Mouse (Mus musculus) limb, embryonic 13.5 days (tissue): ENCODE data around the gene Sox13. TPM values are rescaled to one million over a fixed set of nuclear protein-coding genes. Genes with fewer than 3 reads are reported as not detected.

Experiments used
- ATAC-seq: fragments of 200-750 bp; cut with Nextera tagmentation; 2 replicates; pipeline ENCODE4 v1.8.0; 2017; ENCODE audit warnings: low read depth, moderate number of reproducible peaks, moderate TSS enrichment; ENCODE audit not compliant: low FRiP score
- H3K27ac ChIP-seq: fragments of 300-500 bp; sonication (generic); 2 replicates; pipeline ENCODE4 v1.5.1; 2015; ENCODE audit warnings: inconsistent platforms, mild to moderate bottlenecking, moderate library complexity
- H3K27me3 ChIP-seq: fragments of 300-500 bp; sonication (generic); 2 replicates; pipeline ENCODE4 v1.6.1; 2015; ENCODE audit warnings: mild to moderate bottlenecking, inconsistent platforms
- H3K36me3 ChIP-seq: fragments of 300-500 bp; sonication (generic); 2 replicates; pipeline ENCODE4 v1.6.1; 2015; ENCODE audit warnings: inconsistent platforms, mild to moderate bottlenecking, moderate library complexity
- H3K4me1 ChIP-seq: fragments of 300-500 bp; sonication (generic); 2 replicates; pipeline ENCODE4 v1.6.1; 2015; ENCODE audit warnings: inconsistent platforms
- H3K4me2 ChIP-seq: fragments of 300-500 bp; sonication (generic); replicated peaks from 2 replicates; pipeline ENCODE4 v1.6.1; 2015; ENCODE audit warnings: inconsistent platforms, mild to moderate bottlenecking, moderate library complexity
- H3K4me3 ChIP-seq: fragments of 300-500 bp; sonication (generic); 2 replicates; pipeline ENCODE4 v1.5.1; 2015; ENCODE audit warnings: moderate library complexity, mild to moderate bottlenecking, inconsistent platforms
- H3K9ac ChIP-seq: fragments of 300-500 bp; sonication (generic); 2 replicates; pipeline ENCODE4 v1.6.1; 2015; ENCODE audit warnings: mild to moderate bottlenecking, inconsistent platforms
- H3K9me3 ChIP-seq: fragments of 300-500 bp; sonication (generic); 2 replicates; pipeline ENCODE4 v1.6.1; 2016; ENCODE audit warnings: inconsistent platforms
- WGBS: fragments of 180-500 bp; shearing (Covaris S2); methylation state at CpG from one replicate; pipeline ENCODE4 v1.1.7; 2015; 5-methylcytosine and 5-hydroxymethylcytosine counted together
- polyA plus RNA-seq: library from polyadenylated mRNA; unstranded; fragments of >200 nt; fragmentation: Nextera tagmentation; extraction: Ambion mirVana; gene quantifications from 2 replicates; pipeline ENCODE4 v1.2.1, GENCODE M21; 2015

Sox13 gene
- polyA plus RNA-seq, 1 experiment from 2014 or later, result 3.9 TPM

DNA sequence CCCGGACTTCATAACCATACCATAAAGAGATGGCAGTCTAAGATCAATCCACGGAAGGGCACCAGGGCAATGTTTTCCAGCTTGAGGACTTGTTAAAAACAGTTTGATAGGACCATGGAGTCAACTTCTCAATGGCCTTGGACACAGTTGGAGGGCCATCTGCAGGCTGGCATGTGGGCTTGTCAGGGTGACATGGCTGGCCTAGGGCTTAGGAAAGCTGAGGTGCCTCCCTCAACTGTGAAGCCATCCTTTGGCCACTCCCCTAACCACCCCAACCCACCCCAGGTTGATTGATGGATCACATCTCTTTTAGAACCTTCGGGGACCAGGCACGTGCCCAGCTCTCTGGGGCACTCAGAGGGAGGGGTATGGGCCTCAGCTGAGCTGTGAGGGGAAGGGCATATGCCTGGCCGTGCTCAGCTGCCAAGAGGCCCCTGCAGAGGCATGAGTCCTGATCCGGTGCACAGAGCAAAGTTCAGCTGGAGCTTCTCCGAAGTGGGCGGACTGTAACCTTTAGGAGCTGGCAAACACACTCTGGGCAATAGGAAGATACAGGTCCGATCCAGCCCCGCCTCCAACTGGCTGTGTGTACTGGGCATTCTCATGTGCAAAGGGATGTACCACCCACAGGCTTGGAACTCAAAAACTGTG, 48.4 kb downstream of the Sox13 start:
- no peak overlapping the region for H3K4me2 ChIP-seq
- H3K9me3 ChIP-seq, result no peaks in the 10 kb centered on the region
- no peak overlapping the region for H3K9ac ChIP-seq
- H3K4me1 ChIP-seq, result no peaks in the 10 kb centered on the region
- H3K27ac ChIP-seq, result no peak overlapping the region
- WGBS, result 65% methylated on average over 10 of the region's 10 CpGs
- ATAC-seq, result no peak
- no peaks in the 10 kb centered on the region for H3K36me3 ChIP-seq
- no peaks in the 10 kb centered on the region for H3K27me3 ChIP-seq
- H3K4me3 ChIP-seq, result no peak overlapping the region

DNA sequence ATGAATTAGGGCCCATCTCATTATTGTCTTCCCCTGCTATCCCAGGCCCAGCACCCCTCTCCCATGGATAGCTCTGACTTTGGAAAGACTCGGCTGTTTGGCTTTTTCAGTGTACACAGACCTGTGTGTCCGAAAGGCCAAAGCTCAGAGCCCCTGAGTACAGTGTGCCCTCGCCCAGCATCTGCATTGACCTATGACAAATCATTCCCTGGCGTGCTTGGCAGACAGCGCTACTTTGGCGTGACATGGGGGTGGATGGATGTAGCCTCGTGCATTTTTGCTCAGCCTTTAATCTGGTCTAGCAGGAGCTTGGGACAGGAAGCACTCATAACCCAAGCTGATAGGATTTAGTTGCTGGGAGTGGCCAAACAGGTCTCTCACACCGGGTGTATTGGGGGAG, 52.1 kb downstream of the Sox13 start:
- Histone ChIP-seq H3K36me3 (no peaks in the 10 kb centered on the region), H3K9ac (no peak overlapping the region), H3K4me2 (no peak overlapping the region), H3K27me3 (peaks cover 6% of the 10 kb centered on the region), H3K4me3 (no peak overlapping the region), H3K27ac (no peak overlapping the region), H3K9me3 (no peaks in the 10 kb centered on the region), H3K4me1 (peaks cover 11% of the 10 kb centered on the region)
- no peak for ATAC-seq
- WGBS, result 68% methylated on average over 8 of the region's 8 CpGs

DNA sequence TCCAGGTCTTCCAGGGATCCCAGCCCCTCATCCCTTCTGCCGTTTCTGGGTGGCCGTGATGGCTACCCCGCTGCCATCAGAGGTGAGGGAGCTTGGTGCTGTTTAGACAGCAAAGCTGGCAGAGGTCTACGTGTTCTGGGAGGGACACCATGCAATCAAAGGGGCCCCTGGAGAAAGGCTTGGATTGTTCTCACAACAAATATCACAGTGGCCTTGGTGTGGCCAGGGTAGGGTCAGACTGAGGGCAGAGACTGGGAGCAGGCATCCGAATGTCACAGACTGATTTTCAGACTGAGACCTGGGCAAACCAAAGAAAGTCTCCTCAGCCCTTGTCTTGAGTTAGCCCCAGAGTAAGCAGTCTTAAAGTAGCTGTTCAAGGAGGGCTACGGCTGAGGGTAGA, 52.7 kb downstream of the Sox13 start:
- Histone ChIP-seq H3K9ac (no peak overlapping the region), H3K4me3 (no peak overlapping the region), H3K4me1 (peaks cover 11% of the 10 kb centered on the region), H3K27me3 (peaks cover 11% of the 10 kb centered on the region), H3K9me3 (no peaks in the 10 kb centered on the region), H3K4me2 (no peak overlapping the region), H3K36me3 (no peaks in the 10 kb centered on the region), H3K27ac (no peak overlapping the region)
- 76% methylated on average over 6 of the region's 6 CpGs for WGBS
- ATAC-seq, result no peak

DNA sequence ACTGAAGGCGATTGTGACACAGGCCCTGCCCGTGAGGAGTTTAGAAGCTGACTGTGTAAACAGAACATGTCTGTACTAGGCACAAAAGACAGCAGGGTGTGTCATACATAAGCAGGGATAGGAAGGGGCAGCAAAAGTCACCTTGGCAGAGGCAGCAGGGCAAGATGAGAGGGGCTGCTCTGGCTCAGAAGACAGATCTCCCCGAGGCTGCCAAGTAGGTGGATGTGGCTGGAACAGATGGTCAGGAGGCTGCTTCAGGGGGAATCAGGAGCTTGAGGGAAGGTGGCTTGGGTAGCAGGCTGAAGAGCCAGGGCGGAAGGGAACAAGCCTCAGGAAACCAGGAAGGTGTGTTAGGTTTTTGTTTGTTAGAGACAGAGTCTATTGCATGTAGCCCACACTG, 53.8 kb downstream of the Sox13 start:
- no peaks in the 10 kb centered on the region for H3K9me3 ChIP-seq
- H3K4me2 ChIP-seq, result no peak overlapping the region
- peaks cover 11% of the 10 kb centered on the region for H3K4me1 ChIP-seq
- no peak for ATAC-seq
- peaks cover 22% of the 10 kb centered on the region for H3K27me3 ChIP-seq
- no peak overlapping the region for H3K4me3 ChIP-seq
- no peaks in the 10 kb centered on the region for H3K36me3 ChIP-seq
- no peak overlapping the region for H3K27ac ChIP-seq
- H3K9ac ChIP-seq, result no peak overlapping the region
- 67% methylated on average over 4 of the region's 4 CpGs for WGBS

DNA sequence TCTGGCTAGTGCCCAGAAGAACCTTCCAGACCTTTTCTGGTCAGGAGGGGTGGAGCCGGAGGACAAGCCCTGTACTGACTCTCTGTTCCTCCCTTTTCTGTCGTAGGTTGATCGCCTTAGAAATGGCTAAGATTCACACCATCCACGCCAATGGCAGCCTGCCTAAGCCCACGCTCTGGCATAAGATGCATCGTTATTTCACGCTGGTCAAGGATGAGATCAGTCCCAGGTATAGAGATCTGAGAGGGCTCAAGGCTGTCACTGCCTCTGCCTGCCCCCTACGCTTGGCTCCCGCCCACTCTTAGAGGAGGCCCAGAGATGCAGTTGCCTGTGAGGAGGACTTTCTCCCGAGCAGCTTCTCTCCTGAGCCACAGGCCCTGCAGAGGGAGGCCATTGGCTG, 55.5 kb downstream of the Sox13 start:
- Histone ChIP-seq H3K36me3 (no peaks in the 10 kb centered on the region), H3K9ac (no peak overlapping the region), H3K27ac (no peak overlapping the region), H3K9me3 (no peaks in the 10 kb centered on the region), H3K4me2 (no peak overlapping the region), H3K4me1 (peaks cover 21% of the 10 kb centered on the region), H3K27me3 (peaks cover 38% of the 10 kb centered on the region), H3K4me3 (no peak overlapping the region)
- no peak for ATAC-seq
- 56% methylated on average over 10 of the region's 10 CpGs for WGBS

DNA sequence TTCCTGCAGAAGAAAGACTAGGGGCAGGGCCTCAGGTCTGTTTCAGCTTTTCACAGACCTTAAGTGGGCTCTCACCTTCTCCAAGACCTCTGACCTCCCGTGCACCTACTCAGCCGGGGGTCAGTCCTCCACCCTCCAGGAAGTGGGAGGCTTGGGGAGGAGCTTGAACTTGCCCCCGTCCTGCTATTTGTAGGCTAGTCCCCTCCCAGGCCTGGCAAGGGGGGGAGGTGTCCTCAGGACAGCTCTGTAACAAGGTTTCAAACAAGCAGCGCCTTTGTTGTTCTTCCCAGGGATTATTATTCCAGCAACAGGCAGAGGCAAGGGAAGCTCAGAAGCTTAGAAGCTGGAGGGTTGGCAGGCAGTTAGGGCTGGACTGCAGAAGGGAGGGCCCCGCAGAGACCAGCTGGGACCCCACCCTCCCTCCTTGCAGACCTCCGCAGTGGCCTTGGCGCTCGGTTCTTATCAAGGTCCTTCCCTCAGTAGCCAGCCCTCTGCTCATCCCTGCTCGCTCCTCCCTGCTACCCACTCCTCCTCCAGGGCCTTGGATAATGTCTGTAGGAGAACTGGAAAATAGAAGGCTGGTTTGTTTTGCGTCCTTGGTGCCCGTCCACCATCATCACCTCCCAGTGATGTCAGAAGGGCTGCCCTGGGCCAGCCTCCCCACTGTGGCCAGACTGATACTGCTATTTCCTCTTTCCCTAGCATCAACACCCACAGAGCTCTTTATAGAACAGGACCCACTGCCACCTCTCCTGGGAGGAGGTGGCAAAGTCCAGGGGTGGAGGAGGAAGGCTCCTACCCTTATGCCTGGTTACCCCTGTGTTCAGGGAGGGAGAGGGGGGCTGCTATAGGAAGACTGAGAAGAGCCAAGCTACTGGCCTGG, 56.3 kb downstream of the Sox13 start:
- H3K27me3 ChIP-seq, result peaks cover 38% of the 10 kb centered on the region
- H3K27ac ChIP-seq, result no peak overlapping the region
- peaks cover 26% of the 10 kb centered on the region for H3K4me1 ChIP-seq
- WGBS, result 10% methylated on average over 11 of the region's 11 CpGs
- H3K4me2 ChIP-seq, result no peak overlapping the region; the same call in 1 of the 2 replicates
- H3K4me3 ChIP-seq, result no peak overlapping the region
- no peaks in the 10 kb centered on the region for H3K9me3 ChIP-seq
- H3K36me3 ChIP-seq, result no peaks in the 10 kb centered on the region
- H3K9ac ChIP-seq, result 0 out of 2 replicates have a peak overlapping the region, but pooled peaks have one; percentile 8
- no peak for ATAC-seq

DNA sequence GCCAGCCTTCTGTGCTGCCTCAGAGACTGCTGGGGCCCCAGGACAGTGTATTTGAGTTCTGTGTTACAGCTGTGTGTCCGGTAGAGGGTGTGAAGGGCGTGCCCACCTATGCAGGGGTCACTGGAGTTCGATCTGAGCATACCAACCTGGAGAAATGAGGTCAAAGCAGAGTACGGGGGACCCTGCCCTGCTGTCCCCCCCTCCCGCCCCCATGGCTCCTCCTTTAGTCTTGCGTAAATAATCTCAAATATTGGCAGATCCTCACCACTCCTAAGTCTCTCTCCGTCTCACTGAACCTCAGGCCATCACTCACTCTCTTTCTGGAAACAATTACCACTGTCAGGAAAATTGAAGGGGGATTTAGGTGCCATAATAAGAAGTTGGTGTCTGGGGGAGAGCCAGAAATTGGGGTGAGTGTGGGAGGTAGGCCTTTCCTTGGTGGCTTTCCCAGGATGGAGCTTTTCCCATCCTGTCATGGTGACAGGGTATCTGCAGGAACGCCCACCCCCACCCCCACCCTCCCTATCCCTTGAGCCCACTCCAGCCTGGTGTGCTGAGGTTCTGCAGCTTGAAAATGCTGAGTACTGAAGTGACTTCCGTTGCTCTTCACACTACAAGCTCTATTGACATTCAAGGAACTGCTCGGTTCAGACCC, 57.1 kb downstream of the Sox13 start:
- H3K4me3 ChIP-seq, result no peak overlapping the region
- no peaks in the 10 kb centered on the region for H3K9me3 ChIP-seq
- H3K27ac ChIP-seq, result no peak overlapping the region
- H3K36me3 ChIP-seq, result no peaks in the 10 kb centered on the region
- peaks cover 26% of the 10 kb centered on the region for H3K4me1 ChIP-seq
- no peak overlapping the region for H3K9ac ChIP-seq
- no peak for ATAC-seq
- peaks cover 43% of the 10 kb centered on the region for H3K27me3 ChIP-seq
- WGBS, result 32% methylated on average over 10 of the region's 10 CpGs
- no peak overlapping the region; the same call in 1 of the 2 replicates for H3K4me2 ChIP-seq

DNA sequence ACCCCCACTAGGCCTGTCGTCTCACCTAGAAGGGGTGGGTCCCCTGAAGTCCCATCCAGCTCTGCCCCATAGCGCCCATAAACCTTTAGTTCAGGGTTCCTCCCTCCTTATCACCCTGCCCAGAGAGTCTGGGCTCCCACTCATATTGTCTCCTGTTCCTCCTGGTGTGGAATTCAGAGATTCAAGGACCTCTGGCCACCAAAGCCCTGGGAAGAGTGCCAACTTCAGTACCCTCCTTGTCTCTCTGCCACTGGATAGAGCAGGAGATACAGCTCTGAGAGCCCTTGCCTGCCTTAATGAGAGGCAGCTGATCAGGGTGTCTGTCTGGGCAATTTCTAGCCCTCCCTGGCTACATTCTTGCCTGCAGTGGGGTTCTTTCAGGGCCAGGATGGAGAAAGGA, 59.3 kb downstream of the Sox13 start:
- Histone ChIP-seq H3K27ac (no peak overlapping the region), H3K9ac (no peak overlapping the region), H3K4me1 (peaks cover 26% of the 10 kb centered on the region), H3K4me2 (no peak overlapping the region), H3K9me3 (no peaks in the 10 kb centered on the region), H3K36me3 (no peaks in the 10 kb centered on the region), H3K27me3 (peaks cover 44% of the 10 kb centered on the region), H3K4me3 (no peak overlapping the region)
- ATAC-seq, result no peak
- 50% methylated on average over 2 of the region's 2 CpGs for WGBS

DNA sequence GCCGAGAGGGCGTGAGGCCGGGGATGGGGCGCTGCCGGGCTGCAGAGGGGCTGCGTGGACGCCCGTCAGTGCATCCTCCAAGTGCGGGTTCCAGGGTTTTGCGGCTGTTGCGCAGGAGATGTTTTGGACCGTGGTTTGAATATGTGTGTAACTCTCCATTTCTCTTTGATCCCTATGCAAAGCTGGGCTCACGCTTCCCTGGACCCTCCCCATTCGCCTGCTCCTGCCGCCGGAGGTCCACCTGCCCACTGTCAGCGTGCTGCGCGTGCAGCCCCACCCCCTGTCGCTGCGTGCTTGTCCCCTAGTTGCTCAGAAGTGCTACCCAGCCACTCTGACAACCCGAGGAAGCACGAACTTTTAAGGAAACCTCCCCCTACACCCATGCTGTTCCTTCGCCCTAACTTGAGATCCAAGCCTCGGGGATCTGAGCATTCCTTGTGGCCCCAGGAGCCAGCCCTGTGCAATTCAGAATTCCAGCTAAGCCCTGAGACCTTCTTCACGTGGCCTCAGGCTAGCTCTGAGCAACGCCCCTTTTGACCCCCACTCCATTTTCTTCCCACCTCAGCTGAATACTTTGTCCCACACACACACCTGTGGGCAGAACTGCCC, 60.1 kb downstream of the Sox13 start:
- H3K36me3 ChIP-seq, result no peaks in the 10 kb centered on the region
- peak overlapping the region; percentile 70 for H3K4me3 ChIP-seq
- peaks cover 26% of the 10 kb centered on the region for H3K4me1 ChIP-seq
- H3K9ac ChIP-seq, result peak overlapping the region; percentile 66
- no peaks in the 10 kb centered on the region for H3K9me3 ChIP-seq
- peaks cover 49% of the 10 kb centered on the region for H3K27me3 ChIP-seq
- WGBS, result 1% methylated on average over 27 of the region's 27 CpGs
- H3K27ac ChIP-seq, result no peak overlapping the region
- H3K4me2 ChIP-seq, result peak overlapping the region; percentile 98
- ATAC-seq, result peak; percentile 33

DNA sequence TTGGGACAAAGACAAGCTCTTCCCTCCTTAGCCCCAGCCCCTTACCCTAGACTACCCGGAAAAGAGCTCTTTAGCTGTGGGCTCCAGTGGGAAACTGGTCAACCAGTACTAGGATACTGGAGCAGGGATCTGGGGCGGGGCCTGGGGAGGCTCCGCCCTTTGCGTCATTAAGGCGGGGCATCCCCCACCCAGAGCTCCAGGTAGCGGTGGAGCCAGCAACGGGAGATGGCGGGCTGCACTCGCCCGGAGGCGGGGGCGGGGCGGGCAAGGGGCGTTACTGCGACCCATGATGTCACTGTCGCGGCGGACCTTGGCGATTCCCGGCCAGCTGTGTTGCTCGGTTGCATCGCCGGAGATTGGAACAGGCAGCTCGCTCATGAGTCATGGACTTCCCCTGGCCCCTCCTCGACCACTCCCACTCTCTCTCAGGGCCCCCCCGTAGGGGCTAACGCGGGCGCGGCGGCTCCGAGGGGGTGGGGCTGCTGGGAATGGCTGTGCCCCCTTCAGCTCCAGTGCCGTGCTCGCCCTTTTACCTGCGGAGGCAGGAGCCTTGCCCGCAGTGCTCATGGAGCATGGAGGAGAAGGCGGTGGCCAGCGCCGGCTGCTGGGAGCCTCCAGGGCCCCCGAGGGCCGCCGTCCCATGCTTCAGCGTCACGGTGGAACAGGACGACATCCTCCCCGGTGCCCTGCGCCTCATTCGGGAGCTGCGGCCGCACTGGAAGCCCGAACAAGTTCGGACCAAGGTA, 60.7 kb downstream of the Sox13 start, which contains the start of gene Etnk2:
Gene Etnk2, plus strand, starts transcription at position 297 of the 746 bp plus-strand sequence.
- peaks cover 49% of the 10 kb centered on the region for H3K27me3 ChIP-seq
- peaks cover 26% of the 10 kb centered on the region for H3K4me1 ChIP-seq
- no peaks in the 10 kb centered on the region for H3K9me3 ChIP-seq
- H3K36me3 ChIP-seq, result no peaks in the 10 kb centered on the region
- peak; percentile 67 for ATAC-seq
- no peak within 1 kb of the TSS for H3K27ac ChIP-seq
- H3K4me3 ChIP-seq, result peak within 1 kb of the TSS; percentile 70
- H3K9ac ChIP-seq, result peak within 1 kb of the TSS; percentile 66
- peak within 1 kb of the TSS; percentile 98 for H3K4me2 ChIP-seq
- WGBS, result under 1% methylated on average over 52 of the region's 52 CpGs

DNA sequence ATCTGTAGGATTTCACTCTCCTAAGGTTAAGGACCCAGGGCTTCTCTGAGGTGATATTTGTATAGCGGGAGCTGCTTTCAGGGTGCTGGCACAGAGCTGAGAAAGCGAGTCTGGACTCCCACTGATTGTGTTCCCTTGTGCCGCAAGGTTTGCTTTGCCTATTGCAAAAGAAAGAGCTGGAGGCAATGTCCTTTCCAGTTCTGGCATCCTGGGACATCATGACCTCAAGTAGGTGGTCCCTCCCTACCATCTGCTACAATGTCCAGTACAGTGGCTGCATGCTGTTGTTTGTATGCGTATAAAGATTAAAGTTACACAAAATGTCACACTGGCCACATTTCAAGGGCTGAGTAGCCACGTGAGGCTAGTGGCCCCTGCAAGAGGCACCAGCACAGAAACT, 62.1 kb downstream of the Sox13 start:
- Histone ChIP-seq H3K27me3 (peaks cover 47% of the 10 kb centered on the region), H3K4me3 (no peak overlapping the region), H3K27ac (no peak overlapping the region), H3K4me2 (no peak overlapping the region), H3K4me1 (peaks cover 15% of the 10 kb centered on the region), H3K9me3 (no peaks in the 10 kb centered on the region), H3K36me3 (no peaks in the 10 kb centered on the region), H3K9ac (no peak overlapping the region)
- no peak for ATAC-seq
- WGBS, result 91% methylated on average over 5 of the region's 5 CpGs
